Mouse (Mus musculus) R1 (cell line): ENCODE measurements around the gene Rin2.

ENCODE experiments used
- DNase-seq: peaks from one replicate; pipeline ENCODE4 v3.0.0-alpha.2; 2018; ENCODE audit warnings: low read depth, low spot score

Gene Rin2

GRCm38 (mm10) chr2:145675142-145675755 is at the start of gene Rin2:
Rin2 (plus strand) TSS chr2:145675215.
- peak; percentile 96 for DNase-seq

GRCm38 (mm10) chr2:145631123-145631798 is 43.8 kb upstream of the Rin2 start:
- DNase-seq: no peak

- no peak for DNase-seq
These were observed 43.2 kb upstream of the Rin2 start for GRCm38 (mm10) chr2:145631799-145632174.

GRCm38 (mm10) chr2:145633811-145634210 is 41.2 kb upstream of the Rin2 start:
- DNase-seq: no peak

DNA sequence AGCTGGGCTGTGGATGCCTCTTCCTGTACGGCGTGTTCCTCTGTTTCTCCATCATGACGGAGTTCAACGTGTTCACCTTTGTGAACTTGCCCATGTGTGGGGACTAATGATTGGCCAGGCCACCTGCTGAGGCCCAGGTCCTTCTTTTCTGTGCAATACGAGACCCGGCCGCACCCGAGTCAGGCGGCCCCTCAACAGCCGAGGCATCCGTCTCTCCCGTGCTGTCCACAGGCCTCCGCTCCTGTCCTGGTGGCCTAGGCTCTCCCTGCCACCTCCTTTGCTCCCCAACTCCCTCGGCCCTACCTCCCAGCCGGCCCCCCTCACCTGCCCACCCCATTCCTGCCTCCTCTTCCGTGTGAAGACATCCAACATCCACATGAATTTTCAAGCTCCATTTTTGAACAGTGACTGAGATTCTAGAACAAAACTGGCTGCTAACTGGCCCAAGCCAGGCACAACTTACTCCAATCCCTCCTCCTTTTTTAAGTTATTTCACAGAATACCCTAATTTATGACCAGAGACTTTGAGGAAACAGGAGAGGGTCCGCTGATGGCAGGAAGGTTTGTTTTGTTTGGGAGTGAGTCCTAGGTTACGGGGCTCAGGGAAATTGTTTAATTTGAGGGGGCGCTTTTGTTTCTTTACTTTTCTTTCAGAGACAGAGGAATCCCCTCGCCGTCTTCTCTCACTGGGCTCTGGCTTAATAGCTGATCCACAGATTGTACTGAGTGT is 34.6 kb upstream of the Rin2 start:
- no peak for DNase-seq

DNA sequence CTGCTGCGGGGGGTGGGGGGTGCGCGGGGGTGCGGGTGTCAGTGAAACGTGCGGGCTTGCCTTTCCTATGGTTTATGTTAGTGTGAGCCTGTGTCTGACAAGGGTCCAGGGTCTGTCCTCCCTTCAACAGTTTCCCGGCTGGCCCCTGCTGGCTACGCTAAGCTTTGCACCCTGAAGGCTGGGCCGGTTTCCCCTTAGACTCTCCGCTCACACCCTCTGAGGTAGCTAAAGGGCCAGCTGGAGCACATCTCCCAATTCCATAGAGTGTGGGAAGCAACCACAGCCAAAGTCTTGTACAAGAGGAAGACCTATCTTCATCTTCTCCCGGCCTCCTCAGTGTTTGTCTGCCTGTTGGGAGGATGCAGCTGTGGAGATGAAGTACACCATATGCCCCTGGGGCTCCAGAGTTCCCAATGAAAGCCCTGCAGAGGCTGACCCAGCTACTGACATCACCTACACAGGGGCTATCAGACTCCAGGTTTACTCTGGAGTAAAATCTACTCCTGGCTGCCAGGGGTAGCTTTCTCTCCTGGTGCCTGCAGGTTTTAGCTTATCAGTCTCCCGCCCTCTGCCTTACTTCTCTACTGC is 19.5 kb upstream of the Rin2 start:
- DNase-seq: peak; percentile 20

DNA sequence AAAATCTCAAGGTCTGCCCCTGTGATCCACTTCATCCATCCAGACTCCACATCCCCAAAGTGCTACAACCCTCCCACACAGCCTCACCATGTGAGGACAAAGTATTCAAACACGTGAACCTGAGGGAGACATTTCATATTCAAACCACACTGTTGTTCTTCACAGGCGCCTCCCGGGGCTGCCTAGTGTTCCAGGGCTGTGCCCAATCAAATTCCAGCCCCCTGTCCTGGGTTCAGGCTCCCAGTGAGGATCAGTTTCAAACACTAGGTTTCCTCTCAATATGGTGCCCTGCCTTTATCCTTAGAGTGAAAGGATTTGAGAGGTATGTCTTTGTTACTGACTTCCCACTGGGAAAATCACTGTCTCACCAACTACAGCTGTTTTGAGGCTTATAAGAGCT is 18.9 kb upstream of the Rin2 start:
- peak; percentile 64 for DNase-seq

- DNase-seq: no peak
These were observed 18.3 kb upstream of the Rin2 start for GRCm38 (mm10) chr2:145656716-145657115.

- no peak for DNase-seq
These were observed 13.8 kb upstream of the Rin2 start for GRCm38 (mm10) chr2:145661242-145661641.

GRCm38 (mm10) chr2:145663899-145664298 is 11.1 kb upstream of the Rin2 start:
- DNase-seq: no peak

DNA sequence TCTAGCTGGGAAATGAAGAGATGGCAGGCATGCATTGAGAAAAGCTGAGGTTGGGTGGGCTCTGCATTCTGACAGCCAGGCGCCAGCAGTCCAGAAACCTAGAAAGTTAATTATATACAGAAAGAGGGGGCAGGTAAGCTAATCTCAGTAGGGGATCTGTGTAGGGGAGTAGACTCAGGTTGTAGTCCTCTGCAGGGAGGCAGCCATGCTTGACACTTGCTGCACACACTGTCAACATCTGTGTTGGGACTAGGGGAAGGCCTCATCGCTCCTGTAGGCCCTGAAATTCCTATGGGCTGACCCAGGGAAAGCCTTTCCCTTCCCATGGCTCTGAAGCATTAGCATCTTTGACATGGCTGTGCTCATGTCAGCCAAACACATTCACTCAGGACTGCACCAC is 10.7 kb upstream of the Rin2 start:
- DNase-seq: no peak

- no peak for DNase-seq
These were observed 6.9 kb upstream of the Rin2 start for GRCm38 (mm10) chr2:145668135-145668534.

DNA sequence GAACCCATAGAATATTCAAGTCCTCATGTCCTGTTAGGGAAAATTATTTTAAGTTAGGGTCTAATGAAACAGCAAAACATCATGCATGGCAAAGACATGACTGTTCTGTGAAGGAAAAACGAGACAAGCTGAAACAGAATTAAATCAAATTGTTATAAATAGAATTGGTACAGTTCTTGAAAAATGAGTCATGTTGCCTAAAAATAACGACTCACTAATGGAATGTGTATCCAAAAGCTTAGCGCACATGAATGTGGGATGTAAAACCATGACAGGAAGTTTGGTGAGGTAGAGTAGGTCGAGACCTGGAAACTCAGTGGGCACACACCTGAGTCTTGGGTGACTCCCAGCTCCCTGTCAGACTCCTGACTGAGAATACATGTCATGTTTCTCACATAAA is 4.9 kb upstream of the Rin2 start:
- DNase-seq: no peak

DNA sequence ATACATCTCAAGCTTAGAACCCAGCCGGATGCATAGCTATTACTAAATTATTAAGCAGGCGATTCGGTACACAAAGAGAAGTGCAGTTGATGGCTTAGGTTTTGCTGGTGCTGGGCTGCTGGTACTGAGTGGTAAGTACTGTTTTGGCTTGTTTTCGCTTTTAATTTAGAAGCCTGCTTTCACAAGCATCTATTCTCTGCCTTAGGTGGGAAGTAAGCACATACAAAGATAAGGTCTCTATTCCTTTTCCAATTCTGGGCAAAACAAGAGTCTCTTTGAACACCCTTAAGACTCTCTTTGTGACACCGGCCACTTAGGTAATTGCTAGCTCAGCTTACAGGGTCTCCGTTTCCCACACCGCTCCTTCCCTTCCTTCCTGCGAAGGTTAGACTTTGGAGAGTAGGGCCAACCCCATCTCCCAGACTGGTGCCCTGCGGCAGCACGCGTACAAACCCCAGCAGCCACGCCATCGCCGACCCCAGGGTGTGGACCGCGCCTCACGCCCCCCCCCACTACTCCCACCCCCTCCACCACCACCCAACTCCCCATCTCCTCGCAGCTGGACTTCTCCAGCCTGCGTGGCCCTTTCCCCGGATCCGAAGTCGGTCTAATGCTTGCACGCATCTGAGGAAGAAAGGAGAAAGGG is 396 bp upstream of the Rin2 start:
- peak; percentile 38 for DNase-seq

GRCm38 (mm10) chr2:145675756-145676543 is 935 bp downstream of the Rin2 start:
- DNase-seq: peak; percentile 69

DNA sequence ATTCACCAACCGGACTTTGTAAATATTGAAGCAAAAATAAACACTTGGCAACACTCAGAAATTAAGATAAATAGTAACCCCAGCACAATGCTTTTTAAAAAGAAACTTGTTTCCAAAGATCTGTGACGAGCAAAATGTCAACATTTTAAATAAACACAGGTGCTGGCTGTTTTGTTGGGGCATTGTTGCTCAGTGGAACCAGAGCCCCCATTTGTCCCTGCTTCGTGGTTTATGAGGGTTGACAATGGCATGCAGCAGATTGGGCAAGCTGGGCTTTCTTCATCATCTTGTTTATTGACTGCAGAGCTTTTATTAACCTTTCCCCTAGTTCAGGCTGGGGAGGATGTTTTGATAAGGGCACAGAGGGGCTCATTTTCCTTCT is 1.5 kb downstream of the Rin2 start:
- DNase-seq: no peak

- DNase-seq: no peak
These were observed 1.9 kb downstream of the Rin2 start for GRCm38 (mm10) chr2:145676936-145677335.

- DNase-seq: no peak
These were observed 5.1 kb downstream of the Rin2 start for GRCm38 (mm10) chr2:145680141-145680540.

GRCm38 (mm10) chr2:145680762-145681161 is 5.7 kb downstream of the Rin2 start:
- DNase-seq: no peak

DNA sequence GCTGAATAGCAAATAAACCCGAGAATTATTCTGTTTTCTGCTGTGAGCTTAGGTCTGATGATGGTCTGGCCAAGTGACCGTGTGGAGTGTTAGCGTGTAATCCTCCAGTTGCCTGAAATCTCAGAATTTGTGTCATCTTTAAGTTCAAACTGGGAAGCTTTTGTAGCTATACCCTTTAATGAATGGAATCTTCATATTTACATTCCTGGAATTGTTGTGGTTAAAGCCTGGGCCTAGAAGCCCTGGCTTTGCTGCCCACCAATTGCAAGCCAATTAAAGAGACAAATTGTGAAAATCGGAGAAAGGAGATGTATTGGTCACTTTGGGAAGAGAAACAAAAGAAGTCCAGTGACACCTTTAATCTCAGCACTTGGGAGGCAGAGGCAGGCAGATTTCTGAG is 6.6 kb downstream of the Rin2 start:
- no peak for DNase-seq

DNA sequence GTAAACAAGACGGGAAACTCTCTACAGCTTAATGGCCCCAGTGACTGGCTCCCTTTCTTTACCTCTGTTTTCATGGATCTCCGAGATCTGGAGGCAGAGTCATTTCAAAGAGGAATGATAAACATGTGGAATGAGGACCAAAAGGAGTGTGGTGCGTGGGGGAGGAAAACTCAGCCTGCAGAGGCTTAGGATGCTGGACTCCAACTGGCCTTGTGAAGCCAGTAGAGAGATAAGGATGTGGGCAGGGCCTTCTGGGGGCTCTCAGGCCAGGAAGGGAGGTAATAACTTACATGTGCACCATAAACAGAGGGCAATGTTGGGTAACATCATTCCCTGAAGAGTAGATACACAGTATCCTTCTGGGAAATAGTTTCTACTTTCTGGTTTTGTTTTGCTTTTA is 7.9 kb downstream of the Rin2 start:
- no peak for DNase-seq
